Mouse (Mus musculus): Measurements from ENCODE around the gene Hsd11b2.
A peak's percentile ranks its signal among the peaks of the same experiment; 100 is the strongest.

The Hsd11b2 gene

DNA sequence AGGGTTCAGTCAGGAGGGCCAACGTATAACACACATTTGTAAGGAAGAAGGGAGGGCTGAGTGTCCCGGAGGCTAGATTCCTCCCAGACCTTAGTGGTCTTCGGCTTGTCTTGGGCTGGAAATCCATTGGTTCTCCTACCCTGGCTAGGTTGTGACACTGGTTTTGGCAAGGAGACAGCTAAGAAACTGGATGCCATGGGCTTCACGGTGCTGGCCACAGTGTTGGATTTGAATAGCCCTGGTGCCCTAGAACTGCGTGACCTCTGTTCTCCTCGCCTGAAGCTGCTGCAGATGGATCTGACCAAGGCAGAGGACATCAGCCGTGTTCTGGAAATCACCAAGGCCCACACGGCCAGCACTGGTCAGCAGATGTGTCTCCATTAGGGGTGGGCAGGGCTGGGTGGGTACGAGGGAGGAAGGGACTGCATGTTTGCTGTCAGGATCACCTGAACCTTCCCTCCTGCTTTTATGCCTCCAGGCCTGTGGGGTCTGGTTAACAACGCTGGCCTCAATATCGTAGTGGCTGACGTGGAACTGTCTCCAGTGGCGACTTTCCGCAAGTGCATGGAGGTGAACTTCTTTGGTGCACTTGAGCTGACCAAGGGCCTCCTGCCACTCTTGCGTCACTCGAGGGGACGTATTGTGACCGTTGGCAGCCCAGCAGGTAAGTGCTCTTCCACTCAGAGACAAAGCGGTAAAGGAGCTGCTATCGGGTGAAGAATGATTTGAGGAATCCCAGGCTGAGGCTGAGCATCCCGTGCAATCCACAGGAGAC is 3.6 kb downstream of the Hsd11b2 start:
- DNase-seq (ENCODE audit: extremely low read depth, low read depth): no peak

DNA sequence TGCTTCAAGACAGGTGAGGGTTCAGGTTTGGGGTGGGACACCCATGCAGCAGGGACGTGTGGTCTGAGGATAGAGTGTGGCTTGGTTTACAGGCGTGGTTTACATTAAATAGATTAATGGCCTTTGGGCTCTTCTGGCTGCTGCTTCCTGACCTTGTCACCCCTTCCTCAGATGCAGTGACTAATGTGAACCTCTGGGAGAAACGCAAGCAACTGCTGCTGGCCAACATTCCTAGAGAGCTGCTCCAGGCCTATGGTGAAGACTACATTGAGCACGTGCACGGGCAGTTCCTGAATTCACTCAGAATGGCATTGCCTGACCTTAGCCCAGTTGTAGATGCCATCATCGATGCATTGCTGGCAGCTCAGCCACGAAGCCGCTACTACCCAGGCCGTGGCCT is 4.3 kb downstream of the Hsd11b2 start:
- no peak for DNase-seq (ENCODE audit: extremely low read depth, low read depth)

DNA sequence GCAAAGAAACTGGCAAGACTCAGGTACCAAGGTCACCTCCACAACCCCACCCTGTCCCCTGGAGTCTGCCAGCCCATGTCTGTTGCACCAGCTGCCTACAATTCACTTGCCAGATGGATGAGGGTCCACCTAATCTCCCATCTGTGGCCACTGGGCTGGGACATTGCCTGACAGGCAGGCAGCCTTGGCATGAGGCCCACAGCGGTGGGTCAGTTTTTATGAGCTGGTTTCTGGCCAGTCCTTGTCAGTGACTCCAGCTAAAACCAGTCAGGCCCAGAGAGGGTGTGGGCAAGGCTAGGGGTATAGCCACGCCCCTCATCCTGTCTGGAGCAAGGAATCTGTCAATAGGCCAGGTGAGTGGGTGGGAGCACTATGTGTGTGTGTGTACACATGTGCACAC is 8.6 kb downstream of the Hsd11b2 start:
- no peak for DNase-seq (ENCODE audit: extremely low read depth, low read depth)

GRCm38 (mm10) chr8:105528206-105528605 is 9.7 kb downstream of the Hsd11b2 start:
- DNase-seq (ENCODE audit: extremely low read depth, low read depth): no peak

DNA sequence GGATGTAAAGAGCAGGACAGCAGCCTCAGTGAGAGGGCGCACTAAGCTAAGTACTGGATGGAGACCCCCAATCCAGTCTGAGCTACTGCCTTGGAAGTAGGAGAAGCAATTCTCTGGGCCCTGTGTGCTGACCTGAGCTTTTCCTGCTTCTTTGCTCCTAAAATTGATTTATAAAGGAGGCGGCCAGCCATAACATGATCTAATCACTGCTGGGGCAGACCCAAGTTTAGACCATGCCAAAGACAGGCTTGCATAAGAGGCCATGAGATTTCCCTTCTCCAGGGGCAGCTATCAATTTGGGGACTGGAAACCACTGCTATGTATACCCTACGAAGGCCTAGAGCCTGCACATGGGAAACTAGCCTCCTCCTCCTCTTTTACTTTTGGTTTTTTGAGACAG is 10.7 kb downstream of the Hsd11b2 start:
- no peak for DNase-seq (ENCODE audit: extremely low read depth, low read depth)

- peak; percentile 41 for DNase-seq (ENCODE audit: extremely low read depth, low read depth)
Observed at GRCm38 (mm10) chr8:105531774-105532173, 13.2 kb downstream of the Hsd11b2 start.

- no peak for DNase-seq (ENCODE audit: extremely low read depth, low read depth)
Observed at GRCm38 (mm10) chr8:105533439-105533838, 14.9 kb downstream of the Hsd11b2 start.

GRCm38 (mm10) chr8:105533892-105534329 is 15.4 kb downstream of the Hsd11b2 start:
- DNase-seq (ENCODE audit: extremely low read depth, low read depth): peak; percentile 65

DNA sequence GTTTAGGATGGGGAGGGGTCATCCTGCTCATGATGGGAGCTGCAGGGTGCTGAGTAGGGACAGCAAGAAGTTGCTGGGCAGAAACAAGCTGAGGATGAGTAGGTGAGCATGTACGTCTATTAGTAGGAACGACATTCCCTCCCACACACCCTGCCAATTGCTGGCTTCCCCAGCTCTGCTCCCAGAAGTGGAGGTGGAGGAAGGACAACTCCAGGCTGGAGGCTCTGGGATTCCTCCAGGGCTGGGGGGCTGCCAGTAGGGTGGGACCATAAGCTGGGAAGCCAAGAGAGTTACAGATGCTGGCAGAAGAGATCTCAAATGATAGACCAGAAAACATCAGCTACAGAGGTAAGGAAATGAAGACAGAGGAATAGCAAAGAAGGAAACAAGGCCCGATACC is 18.0 kb downstream of the Hsd11b2 start:
- DNase-seq (ENCODE audit: extremely low read depth, low read depth): no peak

DNA sequence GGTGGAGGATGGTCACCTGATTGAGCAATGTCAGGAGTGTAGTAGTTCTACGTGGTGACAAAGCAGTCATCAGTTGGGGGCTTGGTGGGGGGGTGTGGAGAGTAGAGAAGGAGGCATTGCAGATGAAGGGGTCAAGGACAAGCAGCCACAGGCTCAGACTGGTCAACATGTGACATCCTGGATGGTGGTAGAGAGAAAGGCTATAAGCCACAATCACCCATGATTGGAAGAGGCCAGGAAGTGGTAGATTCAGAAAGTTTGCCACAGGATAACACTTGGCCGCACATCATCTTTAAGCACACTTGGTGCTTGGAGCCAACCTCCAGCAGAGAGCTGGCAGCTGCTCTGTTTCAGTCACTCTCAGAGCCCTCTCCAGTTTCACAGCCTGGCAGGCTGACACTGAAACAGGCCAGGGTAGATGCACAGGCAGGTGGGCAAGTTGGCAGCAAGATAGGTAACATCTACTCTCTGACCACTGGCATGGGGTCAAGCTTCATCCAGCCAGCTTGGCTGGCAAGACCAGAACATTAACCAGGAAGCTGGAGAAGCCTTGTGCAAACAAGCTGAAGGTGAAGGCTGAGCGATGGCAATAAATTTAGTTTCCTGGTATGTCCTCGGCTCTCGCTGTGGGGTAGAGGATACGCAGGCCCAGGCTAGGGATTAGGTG is 18.6 kb downstream of the Hsd11b2 start:
- no peak for DNase-seq (ENCODE audit: extremely low read depth, low read depth)

DNA sequence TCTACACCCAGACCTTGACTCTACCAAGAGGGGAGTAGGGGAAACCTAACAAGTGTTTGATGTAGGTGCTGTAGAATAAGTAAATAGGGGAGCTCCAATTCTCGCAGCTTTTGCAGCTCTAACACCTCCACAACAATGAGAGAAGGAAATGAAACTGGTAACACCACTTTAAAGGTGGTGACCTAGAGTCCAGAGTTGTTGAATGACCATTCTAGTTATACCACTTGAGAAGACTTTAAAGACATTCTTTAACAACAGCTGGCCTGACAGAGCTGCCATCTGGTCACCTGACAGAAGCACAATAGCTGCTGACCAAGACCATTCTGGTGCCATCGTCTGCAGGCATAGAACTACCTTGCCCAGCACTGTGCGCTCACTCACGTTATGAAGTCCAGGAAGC is 20.4 kb downstream of the Hsd11b2 start:
- DNase-seq (ENCODE audit: extremely low read depth, low read depth): no peak

DNA sequence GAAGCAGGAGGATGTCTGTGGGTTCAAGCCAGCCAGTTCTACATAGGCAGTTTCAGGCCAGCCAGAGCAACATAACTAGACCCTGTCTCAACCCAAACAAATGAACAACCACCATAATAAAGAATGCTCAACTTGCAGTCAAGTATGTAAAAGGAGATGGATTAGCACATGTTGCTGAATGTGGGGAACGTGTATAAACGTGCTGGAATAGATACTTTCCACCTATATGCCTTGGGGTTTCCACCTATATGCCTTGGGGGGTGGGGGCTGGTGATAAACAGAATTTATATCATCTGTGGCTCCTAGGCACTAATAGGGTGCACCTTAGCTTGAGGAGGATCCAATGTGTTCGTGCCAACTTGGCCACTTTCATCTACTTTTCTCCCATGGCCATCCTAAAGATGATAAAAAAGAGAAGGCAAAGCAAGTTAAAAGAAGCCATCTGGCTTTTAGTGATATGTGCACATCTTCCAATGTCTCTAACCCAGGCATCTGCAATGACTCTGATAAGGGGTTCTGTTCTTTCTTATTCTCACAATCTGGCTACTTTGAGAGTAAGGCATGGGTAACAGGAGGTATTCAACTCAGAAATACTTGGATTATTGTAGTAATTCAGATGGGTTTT is 23.6 kb downstream of the Hsd11b2 start:
- DNase-seq (ENCODE audit: extremely low read depth, low read depth): peak; percentile 90

DNA sequence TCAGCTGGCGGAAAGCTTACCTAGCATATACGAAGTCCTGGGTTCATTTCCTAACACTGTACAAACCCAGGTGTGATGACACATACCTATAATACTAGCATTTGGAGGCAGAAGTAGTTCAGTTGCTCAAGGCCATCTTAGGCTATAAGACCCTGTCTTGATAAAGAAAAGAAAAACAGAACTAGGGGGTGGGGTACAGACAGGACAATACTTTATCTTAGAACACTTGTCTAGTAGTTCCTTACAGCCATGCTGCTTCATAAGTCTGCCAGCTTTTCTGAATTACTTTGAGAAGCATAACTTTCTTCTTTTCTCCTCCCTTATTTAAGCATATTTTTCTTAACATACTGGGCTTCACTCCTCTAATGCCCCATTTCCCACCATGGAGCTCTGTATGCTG is 24.3 kb downstream of the Hsd11b2 start:
- DNase-seq (ENCODE audit: extremely low read depth, low read depth): peak; percentile 71

- DNase-seq (ENCODE audit: extremely low read depth, low read depth): peak; percentile 63
Observed at GRCm38 (mm10) chr8:105543703-105544102, 25.1 kb downstream of the Hsd11b2 start.

GRCm38 (mm10) chr8:105544544-105545205 is 26.1 kb downstream of the Hsd11b2 start:
- no peak for DNase-seq (ENCODE audit: extremely low read depth, low read depth)

GRCm38 (mm10) chr8:105545249-105545648 is 26.7 kb downstream of the Hsd11b2 start:
- no peak for DNase-seq (ENCODE audit: extremely low read depth, low read depth)

DNA sequence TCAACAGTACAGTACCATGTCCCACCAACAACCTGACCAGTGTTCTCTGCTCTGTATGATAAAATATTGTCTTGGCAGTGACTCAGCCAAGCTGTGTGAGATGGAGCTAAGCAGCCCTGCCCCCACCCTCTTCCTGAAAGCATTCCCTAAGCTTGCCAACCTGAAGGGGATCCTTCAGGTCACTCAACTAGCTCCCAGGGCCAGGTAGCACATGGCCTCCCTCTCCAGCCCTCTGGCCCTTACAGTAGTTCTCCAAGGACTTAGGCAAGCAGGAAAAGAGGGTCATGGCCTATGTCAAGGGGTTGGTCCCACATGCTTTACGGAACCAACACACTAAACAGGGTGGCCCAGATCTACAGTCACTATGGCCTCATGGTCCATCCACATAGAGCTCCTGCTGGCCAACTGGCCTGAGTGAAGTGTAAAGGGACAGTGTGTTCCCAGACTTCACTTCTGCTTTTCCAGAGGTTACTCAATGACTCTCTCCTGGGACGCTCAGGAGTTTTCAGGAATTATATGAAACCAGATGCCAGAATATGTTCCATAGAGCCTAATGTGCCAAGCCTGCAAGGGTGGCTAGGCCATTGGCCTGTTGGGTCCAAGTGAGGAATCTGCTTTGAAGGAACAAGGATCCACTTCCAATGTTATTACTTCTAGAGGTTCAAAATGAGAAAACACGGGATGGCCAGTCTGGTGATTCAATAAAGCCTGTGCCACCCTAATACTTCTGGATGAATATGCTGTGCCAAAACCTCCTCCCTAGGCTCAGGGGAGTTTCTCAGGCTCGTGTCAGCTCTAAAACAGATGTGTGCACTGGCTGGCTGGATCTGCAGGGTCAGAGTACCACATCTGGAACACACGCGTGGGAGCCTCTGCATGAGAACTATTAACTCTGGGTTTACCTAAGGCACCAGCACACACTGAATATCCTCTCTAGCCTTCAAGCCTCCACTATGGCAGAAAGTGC is 28.1 kb downstream of the Hsd11b2 start:
- no peak for DNase-seq (ENCODE audit: extremely low read depth, low read depth)

GRCm38 (mm10) chr8:105549506-105549905 is 31.0 kb downstream of the Hsd11b2 start:
- DNase-seq (ENCODE audit: extremely low read depth, low read depth): no peak

- DNase-seq (ENCODE audit: extremely low read depth, low read depth): no peak
Observed at GRCm38 (mm10) chr8:105550083-105550482, 31.5 kb downstream of the Hsd11b2 start.

- DNase-seq (ENCODE audit: extremely low read depth, low read depth): no peak
Observed at GRCm38 (mm10) chr8:105552032-105552431, 33.5 kb downstream of the Hsd11b2 start.

- no peak for DNase-seq (ENCODE audit: extremely low read depth, low read depth)
Observed at GRCm38 (mm10) chr8:105552824-105553223, 34.3 kb downstream of the Hsd11b2 start.

All from MEL-GATA-1-ER (cell line).